Mouse (Mus musculus) embryo, embryonic 11.5 days (tissue): Measurements from ENCODE around the gene Usp29.

Source experiments
- DNase-seq: peaks from one replicate; pipeline ENCODE4 v3.0.0-alpha.2; 2012; ENCODE audit warnings: low read depth, low spot score

Gene Usp29

GRCm38 (mm10) chr7:6816706-6817376 lies 86.5 kb downstream of the Usp29 start:
- DNase-seq: no peak

GRCm38 (mm10) chr7:6820296-6820695 lies 89.9 kb downstream of the Usp29 start:
- no peak for DNase-seq

GRCm38 (mm10) chr7:6822633-6823032 lies 92.3 kb downstream of the Usp29 start:
- no peak for DNase-seq

DNA sequence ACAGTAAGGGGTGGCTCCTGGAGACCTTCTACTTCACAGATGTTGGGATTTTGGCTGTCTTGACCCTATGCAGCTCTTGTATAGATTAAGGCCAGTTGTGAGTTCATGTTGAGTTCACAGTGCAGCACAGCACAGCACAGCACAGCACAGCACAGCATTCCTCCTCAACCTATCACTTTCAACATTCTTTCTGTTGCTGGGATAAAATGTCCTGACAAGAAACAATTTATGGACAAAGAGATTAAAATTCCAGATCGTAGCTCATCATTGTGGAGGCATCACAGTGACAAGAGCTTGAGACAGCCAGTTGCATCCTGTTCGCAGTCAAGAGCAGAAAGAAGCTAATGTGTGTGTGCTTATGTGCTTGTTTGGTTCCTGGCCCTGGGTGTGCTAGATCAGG lies 93.3 kb downstream of the Usp29 start:
- no peak for DNase-seq

DNA sequence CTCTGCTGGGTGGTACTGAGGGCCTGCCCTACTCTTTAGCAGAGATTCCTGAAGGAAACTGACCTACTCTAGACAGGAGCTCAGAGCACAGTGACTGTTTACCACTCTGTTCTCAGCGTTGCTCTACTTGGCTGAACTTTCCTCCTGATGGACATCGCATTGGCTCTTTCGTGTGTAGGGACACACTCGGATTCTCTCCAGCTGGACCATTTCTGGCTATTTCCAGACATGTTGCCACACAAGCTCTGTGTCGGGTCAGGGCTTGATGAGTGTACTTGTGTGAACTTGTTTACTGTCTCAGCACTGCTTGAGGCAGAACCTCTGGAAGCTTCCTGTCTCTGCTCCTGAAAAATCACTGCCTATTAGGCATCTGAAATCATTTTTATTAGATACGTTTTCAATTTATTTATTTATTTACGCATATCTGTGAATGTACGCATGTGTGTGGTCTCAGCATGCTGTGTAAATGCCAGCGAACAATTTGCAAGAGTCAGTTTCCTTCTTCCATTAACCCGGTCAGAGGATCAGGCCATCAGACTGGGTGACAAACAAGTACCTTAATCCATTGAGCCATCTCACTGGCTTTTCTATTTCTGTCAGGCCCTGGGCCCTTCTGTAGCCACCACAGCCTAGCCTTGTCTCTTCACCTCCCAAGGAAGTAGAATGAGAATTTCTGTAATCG lies 95.7 kb downstream of the Usp29 start:
- DNase-seq: no peak

- DNase-seq: no peak
Observed at GRCm38 (mm10) chr7:6829148-6829547, 98.8 kb downstream of the Usp29 start.

- DNase-seq: no peak
Observed at GRCm38 (mm10) chr7:6834950-6835349, 104.6 kb downstream of the Usp29 start.

DNA sequence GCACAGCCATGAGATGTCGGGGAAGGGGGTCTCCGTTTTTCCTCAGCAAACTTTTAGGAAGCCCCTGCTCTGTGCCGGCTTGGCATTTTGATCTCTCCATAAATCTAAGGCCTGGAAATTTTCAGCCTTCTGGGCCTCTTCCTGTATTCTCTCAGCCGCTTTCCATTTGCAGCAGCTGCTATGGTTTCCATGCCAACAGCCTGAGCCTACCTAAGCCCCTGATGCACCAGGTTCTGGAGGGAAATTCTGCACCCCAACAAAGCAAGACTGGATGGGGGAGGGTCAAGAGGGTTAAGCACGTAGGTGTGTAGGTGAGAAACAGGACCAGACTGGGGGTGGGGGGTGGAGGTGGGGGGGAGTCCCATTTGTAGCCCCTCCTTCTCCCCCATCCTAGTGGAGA lies 105.0 kb downstream of the Usp29 start:
- peak; percentile 71 for DNase-seq

DNA sequence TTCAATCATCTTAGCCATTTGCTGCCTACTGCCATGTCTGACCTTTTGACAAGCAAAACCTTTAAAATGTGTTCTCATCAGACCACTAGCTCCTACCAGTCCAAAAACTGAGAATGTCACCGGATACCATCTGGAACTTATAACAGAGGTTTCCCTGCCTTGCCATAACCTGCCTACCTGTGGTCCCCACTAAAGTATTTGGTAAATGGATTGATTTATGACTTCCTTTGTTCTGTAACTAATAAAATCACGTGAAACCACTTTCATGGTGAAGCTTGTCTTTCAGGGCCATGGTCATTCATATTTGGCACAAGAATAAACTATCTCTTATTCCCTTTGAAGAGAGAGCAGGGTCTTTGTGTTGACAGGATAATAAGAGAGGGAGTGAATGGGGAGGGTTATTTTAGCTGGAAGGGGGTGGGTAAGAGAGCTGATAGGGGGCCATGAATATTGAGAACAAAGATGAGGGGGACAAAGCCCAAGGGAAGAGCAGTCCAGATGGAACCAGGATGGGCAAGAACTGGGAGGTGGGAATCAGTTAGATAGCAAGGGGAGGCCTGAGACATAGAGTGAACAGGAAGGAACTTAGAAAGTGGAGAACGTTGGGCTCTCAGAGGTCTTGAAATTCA lies 107.0 kb downstream of the Usp29 start:
- DNase-seq: peak; percentile 38

- DNase-seq: no peak
Observed at GRCm38 (mm10) chr7:6837926-6838554, 107.7 kb downstream of the Usp29 start.

DNA sequence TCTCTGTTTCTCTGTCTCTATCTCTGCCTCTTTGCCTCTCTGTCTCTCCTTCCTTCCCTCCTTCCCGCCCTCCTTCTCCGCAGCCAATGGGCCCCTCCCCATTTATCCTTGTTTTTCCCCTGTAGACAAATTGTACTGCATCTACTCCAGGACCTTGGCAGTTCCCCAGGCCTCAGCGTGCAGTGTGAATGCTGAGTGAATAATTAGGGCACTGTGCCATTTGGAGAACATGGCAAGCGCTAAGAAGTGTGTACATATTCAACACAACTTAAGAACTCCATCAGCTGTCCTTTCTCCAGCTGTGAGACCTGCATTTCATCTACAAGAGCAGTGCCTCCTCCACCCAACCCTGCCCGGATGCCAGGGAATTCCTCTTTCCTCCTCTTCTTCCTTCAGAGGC lies 110.5 kb downstream of the Usp29 start:
- DNase-seq: no peak

DNA sequence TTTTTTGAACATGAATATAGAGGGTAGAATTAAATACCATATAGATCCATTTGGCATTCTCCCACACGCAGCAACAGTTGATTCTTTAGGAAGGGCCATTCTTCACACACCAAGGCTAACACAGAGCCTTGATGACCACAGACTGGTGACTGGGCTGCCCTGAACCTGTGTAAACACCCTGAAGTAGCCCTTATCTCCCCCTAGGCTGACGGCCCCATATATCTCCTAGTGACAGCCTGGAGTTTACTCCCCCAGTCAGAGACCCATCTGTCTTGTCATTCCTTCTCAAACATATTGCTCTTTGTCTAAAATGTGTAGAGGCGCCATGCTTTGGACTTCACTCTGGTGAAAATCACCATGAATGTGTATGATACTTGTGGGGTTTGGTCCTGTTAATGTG lies 119.1 kb downstream of the Usp29 start:
- DNase-seq: no peak

GRCm38 (mm10) chr7:6850321-6850720 lies 119.9 kb downstream of the Usp29 start:
- DNase-seq: no peak

DNA sequence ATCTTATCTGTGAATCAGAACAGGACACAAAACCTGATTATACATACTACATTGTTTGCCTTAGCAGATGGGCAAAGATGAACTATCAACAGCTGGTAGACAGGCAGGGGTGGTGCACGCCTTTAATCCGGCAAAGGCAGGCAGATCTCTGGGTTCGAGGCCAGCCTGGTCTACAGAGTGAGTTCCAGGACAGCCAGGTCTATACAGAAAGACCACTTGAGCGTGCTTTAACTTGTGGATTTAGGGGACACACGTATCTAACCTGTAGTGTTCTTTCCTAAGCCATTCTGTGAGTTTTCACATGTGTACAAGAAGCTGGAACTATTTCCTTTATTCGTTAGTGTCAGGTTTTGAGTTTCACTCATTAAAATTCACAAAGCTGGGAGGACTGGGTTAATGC lies 120.9 kb downstream of the Usp29 start:
- no peak for DNase-seq

- DNase-seq: no peak
Observed at GRCm38 (mm10) chr7:6851717-6852503, 121.5 kb downstream of the Usp29 start.

DNA sequence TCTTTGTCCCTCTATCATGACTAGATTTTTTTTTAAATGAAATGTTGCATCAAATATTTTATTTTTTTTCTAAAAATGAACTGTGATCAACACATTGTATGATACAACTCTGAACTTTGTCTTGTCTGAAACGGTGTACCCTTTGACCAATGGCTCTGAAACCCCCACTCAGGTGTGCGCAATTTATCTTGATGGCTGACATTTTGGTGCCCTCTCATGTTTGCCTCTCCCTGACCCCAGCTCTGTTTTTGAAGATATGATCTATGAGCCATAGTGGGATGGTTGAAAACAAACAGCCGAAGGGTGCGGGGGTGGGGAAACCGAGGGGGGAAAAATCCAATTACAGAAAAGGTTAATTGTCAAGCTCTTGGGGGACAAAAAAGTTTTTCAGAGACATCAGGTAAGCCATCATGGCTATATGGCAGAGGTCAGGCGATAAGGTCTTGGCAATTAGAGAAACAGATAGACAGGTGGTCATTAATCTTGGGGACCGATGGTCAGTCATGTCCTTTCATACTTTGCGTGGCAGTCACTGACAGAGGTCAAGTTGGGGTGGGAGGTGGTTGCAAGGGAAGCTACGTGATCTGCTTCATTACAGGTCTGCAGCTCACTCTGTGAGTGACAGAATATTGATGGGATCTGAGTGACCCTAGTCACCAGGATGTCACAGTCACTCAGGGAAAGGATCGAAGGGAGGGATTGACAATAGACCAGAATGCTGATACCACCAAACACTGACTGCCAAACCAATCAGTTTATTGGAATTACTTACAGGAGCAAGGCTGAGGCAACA lies 125.4 kb downstream of the Usp29 start:
- no peak for DNase-seq

GRCm38 (mm10) chr7:6858694-6859270 lies 128.4 kb downstream of the Usp29 start:
- no peak for DNase-seq

DNA sequence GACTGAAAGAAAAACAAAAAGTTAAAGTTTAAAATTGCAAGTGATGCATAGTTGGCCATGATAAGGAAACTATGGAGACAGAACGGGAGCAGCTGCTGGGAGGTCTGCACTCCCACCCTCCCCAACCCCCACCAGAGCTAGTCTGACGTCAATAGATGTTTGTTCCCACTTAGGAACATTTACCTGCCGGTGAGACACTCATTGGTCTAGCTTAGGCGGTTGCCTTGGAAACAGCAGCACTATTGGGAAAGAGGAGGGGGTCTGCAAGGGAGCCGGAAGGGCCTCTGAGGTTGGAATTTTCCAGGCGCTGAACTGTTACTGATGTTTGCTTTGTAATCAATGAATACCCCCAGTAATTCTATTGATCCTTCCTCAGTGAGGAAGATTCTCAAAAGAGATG lies 130.3 kb downstream of the Usp29 start:
- peak; percentile 51 for DNase-seq

GRCm38 (mm10) chr7:6866351-6866750 lies 136.0 kb downstream of the Usp29 start:
- no peak for DNase-seq

- DNase-seq: no peak
Observed at GRCm38 (mm10) chr7:6868831-6869230, 138.5 kb downstream of the Usp29 start.

DNA sequence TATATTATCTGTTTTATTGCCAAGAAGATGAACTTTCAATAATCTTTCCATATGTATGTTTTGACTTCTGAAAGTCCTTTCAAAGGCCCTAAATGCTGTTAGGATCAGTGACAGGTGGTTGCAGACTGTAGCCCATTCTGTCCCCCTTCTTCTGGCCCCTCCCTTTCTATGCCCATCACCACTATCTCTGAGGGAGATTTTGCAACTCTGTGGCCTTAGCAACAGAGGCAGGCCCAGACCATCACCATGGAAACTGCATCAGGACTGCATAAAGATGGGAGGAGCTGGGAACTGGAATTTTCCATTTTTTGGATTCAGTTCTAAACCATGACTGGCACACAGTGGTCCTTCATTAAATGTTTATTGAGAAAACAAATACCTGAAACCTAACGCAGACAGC lies 139.2 kb downstream of the Usp29 start:
- DNase-seq: no peak
